Mouse (Mus musculus): Measurements from ENCODE around the gene Lrrc28. TPM values are rescaled to one million over a fixed set of nuclear protein-coding genes. Genes with fewer than 3 reads are reported as not detected.

Gene Lrrc28
- polyA plus RNA-seq, 1 experiment from 2014 or later = 39.7 TPM

DNA sequence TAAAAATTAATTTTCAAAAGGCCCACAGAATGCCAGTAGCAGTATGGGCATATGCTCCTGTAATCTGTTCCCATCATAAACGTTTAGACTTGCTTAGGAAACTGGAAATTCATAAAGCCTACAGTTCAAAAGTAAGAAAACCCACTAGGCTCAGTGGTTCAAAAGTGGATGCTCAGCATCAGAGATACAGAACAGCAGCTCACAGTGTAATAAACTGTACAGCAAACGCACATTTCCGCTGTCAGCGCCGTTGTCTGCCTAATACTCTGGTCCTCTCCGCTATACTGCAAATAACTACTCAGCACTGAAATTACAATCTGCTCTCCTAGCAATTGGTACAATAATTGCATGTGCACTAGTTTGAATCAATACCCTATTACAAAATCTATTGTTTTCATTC, 67.0 kb downstream of the Lrrc28 start:
- 90% methylated on average over 6 of the region's 6 CpGs for WGBS
- ATAC-seq (ENCODE audit: low FRiP score, low TSS enrichment) (no peak), DNase-seq (no peak)

DNA sequence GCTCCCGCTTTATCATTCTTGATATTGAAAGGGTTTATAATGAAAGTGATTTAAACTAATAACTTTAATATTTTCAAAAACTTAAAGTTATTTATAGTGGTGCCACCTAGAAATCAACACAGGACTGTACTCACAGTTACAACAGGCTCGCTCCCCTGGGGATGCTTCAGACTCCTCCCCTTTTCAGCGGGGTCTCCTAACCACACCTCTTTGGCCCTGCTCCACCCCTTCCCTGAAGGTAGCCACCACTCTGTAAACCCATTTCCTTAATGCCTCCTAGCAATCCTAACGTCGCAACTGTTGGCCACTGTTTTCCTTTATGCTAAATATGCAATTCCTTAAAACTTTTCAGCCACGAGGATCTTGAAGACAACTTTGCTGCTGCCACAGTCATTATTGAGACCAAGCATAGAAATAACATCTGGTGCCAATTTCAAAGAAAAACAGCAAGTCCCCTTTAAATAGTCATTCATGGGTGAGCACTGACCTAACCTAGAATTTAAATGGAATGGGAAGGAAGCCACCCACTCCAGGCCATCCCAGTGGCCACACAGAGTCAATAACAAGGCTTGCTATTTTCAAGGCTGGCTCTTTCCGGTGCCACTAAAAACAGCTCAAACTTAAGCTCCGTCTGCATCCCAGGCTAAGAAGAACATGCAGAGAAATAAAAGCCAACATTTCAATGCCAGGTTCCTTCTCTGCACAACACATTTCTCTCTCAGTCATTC, 78.4 kb downstream of the Lrrc28 start:
- WGBS = 75% methylated on average over 8 of the region's 8 CpGs
- DNase-seq = no peak
- no peaks in the 10 kb centered on the region for H3K9me3 ChIP-seq (ENCODE audit: control insufficient read depth, low read length)
- H3K27ac ChIP-seq (replicated peaks; ENCODE audit: low read depth, low read length) = no peak overlapping the region
- ATAC-seq (ENCODE audit: low FRiP score, low TSS enrichment) = no peak
- no peaks in the 10 kb centered on the region for H3K36me3 ChIP-seq (ENCODE audit: control insufficient read depth, insufficient read depth, low read length)
- no peak overlapping the region for H3K9ac ChIP-seq (replicated peaks; ENCODE audit: low read length)
- H3K27me3 ChIP-seq (ENCODE audit: control insufficient read depth, insufficient read depth, low read length) = no peaks in the 10 kb centered on the region
- no peaks in the 10 kb centered on the region for H3K4me1 ChIP-seq (ENCODE audit: control insufficient read depth, insufficient read depth, low read length)
- no peak overlapping the region for H3K4me2 ChIP-seq (ENCODE audit: low read length)
- no peak overlapping the region for H3K4me3 ChIP-seq (replicated peaks; ENCODE audit: low read depth, low read length)

More for the DNA sequence above, 67.0 kb downstream of the Lrrc28 start:
- Histone ChIP-seq H3K27ac (replicated peaks; ENCODE audit: low read depth, low read length) (no peak overlapping the region), H3K36me3 (ENCODE audit: control insufficient read depth, insufficient read depth, low read length) (no peaks in the 10 kb centered on the region), H3K27me3 (ENCODE audit: control insufficient read depth, insufficient read depth, low read length) (no peaks in the 10 kb centered on the region), H3K9ac (replicated peaks; ENCODE audit: low read length) (no peak overlapping the region), H3K4me2 (ENCODE audit: low read length) (no peak overlapping the region), H3K9me3 (ENCODE audit: control insufficient read depth, low read length) (no peaks in the 10 kb centered on the region), H3K4me1 (ENCODE audit: control insufficient read depth, insufficient read depth, low read length) (no peaks in the 10 kb centered on the region), H3K4me3 (replicated peaks; ENCODE audit: low read depth, low read length) (no peak overlapping the region)

DNA sequence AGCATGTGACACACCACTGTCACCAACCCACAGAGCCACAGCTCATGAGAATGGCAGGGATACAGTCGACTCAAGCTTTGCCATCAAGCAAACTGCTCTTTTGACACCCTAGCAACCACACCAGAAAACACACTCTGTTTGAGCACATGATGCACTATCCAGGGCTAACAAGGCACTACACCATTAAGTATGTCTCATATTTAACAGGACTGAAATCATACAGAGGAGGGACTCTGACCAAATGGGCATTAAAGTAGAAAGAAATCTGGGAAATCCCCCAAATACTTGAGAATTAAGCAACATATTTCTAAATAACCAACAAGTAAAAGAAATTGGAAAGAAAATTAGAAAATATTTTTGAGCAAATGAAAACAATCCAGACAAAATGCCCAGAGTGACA, 79.9 kb downstream of the Lrrc28 start:
- no peaks in the 10 kb centered on the region for H3K4me1 ChIP-seq (ENCODE audit: control insufficient read depth, insufficient read depth, low read length)
- DNase-seq (no peak), ATAC-seq (ENCODE audit: low FRiP score, low TSS enrichment) (no peak)
- H3K4me3 ChIP-seq (replicated peaks; ENCODE audit: low read depth, low read length) = no peak overlapping the region
- no peak overlapping the region for H3K9ac ChIP-seq (replicated peaks; ENCODE audit: low read length)
- no peak overlapping the region for H3K4me2 ChIP-seq (ENCODE audit: low read length)
- H3K9me3 ChIP-seq (ENCODE audit: control insufficient read depth, low read length) = no peaks in the 10 kb centered on the region
- no peaks in the 10 kb centered on the region for H3K27me3 ChIP-seq (ENCODE audit: control insufficient read depth, insufficient read depth, low read length)
- H3K27ac ChIP-seq (replicated peaks; ENCODE audit: low read depth, low read length) = no peak overlapping the region
- WGBS = 81% methylated on average over 1 of the region's 1 CpGs
- H3K36me3 ChIP-seq (ENCODE audit: control insufficient read depth, insufficient read depth, low read length) = no peaks in the 10 kb centered on the region

DNA sequence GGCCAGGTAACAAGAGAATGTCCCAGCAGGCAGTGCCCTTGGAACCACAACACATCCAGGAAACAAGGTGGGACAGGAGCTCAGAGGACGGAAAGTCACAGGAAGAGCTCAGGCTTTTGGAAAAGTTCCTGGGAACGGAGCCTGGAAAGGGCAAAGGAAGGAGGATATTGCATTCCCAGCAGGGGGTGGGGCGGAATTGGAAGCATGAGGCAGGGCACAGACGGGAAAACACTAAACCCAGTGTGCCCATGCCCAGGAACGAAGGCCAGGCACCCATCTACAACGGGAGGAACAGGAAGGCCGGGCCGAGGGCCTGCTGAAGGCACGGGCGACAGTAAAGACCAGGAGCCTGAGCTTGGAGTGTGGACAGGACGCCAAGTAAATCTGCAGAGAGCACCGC, 82.9 kb downstream of the Lrrc28 start:
- Histone ChIP-seq H3K9me3 (ENCODE audit: control insufficient read depth, low read length) (no peaks in the 10 kb centered on the region), H3K27me3 (ENCODE audit: control insufficient read depth, insufficient read depth, low read length) (no peaks in the 10 kb centered on the region), H3K4me3 (replicated peaks; ENCODE audit: low read depth, low read length) (no peak overlapping the region), H3K4me2 (ENCODE audit: low read length) (no peak overlapping the region), H3K36me3 (ENCODE audit: control insufficient read depth, insufficient read depth, low read length) (no peaks in the 10 kb centered on the region), H3K9ac (replicated peaks; ENCODE audit: low read length) (no peak overlapping the region), H3K27ac (replicated peaks; ENCODE audit: low read depth, low read length) (no peak overlapping the region), H3K4me1 (ENCODE audit: control insufficient read depth, insufficient read depth, low read length) (no peaks in the 10 kb centered on the region)
- DNase-seq (no peak), ATAC-seq (ENCODE audit: low FRiP score, low TSS enrichment) (no peak)
- WGBS = 69% methylated on average over 12 of the region's 12 CpGs

DNA sequence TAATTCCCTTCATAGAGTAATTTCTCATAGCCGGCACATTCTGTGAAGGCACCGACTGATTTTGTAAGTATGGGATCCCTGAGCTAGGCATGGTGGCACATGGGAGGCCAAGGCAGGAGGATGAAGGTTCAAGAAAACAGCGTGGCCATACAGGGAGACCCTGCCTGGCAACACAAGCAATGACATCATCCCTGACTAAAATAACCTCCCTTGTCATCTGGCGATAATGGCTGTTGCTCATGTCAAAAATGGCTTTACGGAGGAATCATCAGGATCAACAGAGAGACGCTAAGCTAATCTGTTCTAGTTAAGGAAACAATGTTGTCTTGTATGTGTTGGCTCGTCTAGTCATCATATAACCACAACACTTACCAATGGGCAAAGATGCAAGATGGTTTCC, 85.6 kb downstream of the Lrrc28 start:
- WGBS = 90% methylated on average over 7 of the region's 7 CpGs
- Histone ChIP-seq H3K9me3 (ENCODE audit: control insufficient read depth, low read length) (no peaks in the 10 kb centered on the region), H3K27ac (replicated peaks; ENCODE audit: low read depth, low read length) (no peak overlapping the region), H3K27me3 (ENCODE audit: control insufficient read depth, insufficient read depth, low read length) (no peaks in the 10 kb centered on the region), H3K4me2 (ENCODE audit: low read length) (no peak overlapping the region), H3K9ac (replicated peaks; ENCODE audit: low read length) (no peak overlapping the region), H3K36me3 (ENCODE audit: control insufficient read depth, insufficient read depth, low read length) (no peaks in the 10 kb centered on the region), H3K4me1 (ENCODE audit: control insufficient read depth, insufficient read depth, low read length) (no peaks in the 10 kb centered on the region), H3K4me3 (replicated peaks; ENCODE audit: low read depth, low read length) (no peak overlapping the region)
- ATAC-seq (ENCODE audit: low FRiP score, low TSS enrichment) (no peak), DNase-seq (no peak)

DNA sequence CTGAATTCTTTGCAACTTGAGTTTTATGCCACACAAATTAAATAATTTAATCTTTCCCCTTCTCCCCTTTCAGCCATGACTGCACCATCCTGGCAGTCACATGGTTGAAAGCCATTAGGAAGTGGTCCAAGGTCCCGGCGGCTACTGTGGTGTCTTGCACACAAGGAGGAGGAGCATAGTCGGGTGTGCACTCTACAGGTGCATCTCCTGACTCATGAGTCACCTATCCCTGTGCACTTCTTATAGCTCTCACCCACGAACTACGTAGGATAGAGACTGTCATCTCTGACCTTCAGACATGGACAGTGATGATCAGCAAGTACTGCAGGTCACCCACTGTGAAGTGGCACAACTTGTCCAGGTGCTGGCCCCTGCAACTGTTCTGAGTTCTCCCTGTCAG, 86.8 kb downstream of the Lrrc28 start:
- Histone ChIP-seq H3K27me3 (ENCODE audit: control insufficient read depth, insufficient read depth, low read length) (no peaks in the 10 kb centered on the region), H3K27ac (replicated peaks; ENCODE audit: low read depth, low read length) (no peak overlapping the region), H3K36me3 (ENCODE audit: control insufficient read depth, insufficient read depth, low read length) (no peaks in the 10 kb centered on the region), H3K4me3 (replicated peaks; ENCODE audit: low read depth, low read length) (no peak overlapping the region), H3K4me1 (ENCODE audit: control insufficient read depth, insufficient read depth, low read length) (no peaks in the 10 kb centered on the region), H3K9ac (replicated peaks; ENCODE audit: low read length) (no peak overlapping the region), H3K9me3 (ENCODE audit: control insufficient read depth, low read length) (no peaks in the 10 kb centered on the region), H3K4me2 (ENCODE audit: low read length) (no peak overlapping the region)
- ATAC-seq (ENCODE audit: low FRiP score, low TSS enrichment) (no peak), DNase-seq (no peak)
- 93% methylated on average over 5 of the region's 5 CpGs for WGBS

DNA sequence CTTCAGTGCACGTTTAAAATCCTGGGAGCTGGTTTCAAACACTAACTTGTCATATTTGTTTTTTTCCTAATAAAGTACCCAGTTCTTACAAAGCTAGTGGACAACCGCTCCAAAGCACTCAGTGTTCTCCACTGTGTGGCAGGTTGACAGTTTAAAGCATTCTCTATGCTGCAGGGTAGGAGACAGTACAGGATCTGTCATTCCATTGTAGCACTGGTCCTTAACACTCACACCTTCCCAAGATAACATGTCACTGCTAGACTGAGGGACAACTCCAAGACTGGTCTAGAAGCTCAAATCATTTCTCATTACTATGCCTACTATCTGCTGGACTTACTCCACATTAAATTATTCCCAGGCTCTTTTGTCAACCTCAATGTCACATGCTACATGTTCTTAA, 90.2 kb downstream of the Lrrc28 start:
- Histone ChIP-seq H3K9ac (replicated peaks; ENCODE audit: low read length) (no peak overlapping the region), H3K4me1 (ENCODE audit: control insufficient read depth, insufficient read depth, low read length) (no peaks in the 10 kb centered on the region), H3K36me3 (ENCODE audit: control insufficient read depth, insufficient read depth, low read length) (no peaks in the 10 kb centered on the region), H3K27me3 (ENCODE audit: control insufficient read depth, insufficient read depth, low read length) (no peaks in the 10 kb centered on the region), H3K4me2 (ENCODE audit: low read length) (no peak overlapping the region), H3K27ac (replicated peaks; ENCODE audit: low read depth, low read length) (no peak overlapping the region), H3K9me3 (ENCODE audit: control insufficient read depth, low read length) (no peaks in the 10 kb centered on the region), H3K4me3 (replicated peaks; ENCODE audit: low read depth, low read length) (no peak overlapping the region)
- ATAC-seq (ENCODE audit: low FRiP score, low TSS enrichment) (no peak), DNase-seq (no peak)
- 95% methylated on average over 2 of the region's 2 CpGs for whole genome bisulfite sequencing

DNA sequence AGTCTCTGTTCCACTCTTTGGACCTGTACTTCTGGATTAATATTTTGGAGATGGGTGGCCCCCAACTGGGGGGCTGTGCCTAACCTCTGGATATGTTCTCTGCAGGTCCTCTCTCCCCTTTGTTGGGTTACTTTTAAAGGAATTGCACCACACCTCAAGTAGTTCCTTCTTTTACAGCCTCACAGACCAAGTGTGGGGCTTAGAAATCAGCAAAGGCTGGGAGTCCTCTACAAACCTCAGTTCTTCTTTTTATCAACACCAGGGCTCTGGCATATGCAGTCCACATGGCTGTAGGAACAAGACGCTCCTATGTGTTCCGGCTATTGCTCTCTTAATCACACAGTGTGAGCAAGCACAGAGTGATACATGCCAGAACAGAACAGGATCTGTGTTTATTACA, 93.8 kb downstream of the Lrrc28 start:
- Histone ChIP-seq H3K27ac (replicated peaks; ENCODE audit: low read depth, low read length) (no peak overlapping the region), H3K9me3 (ENCODE audit: control insufficient read depth, low read length) (no peaks in the 10 kb centered on the region), H3K4me2 (ENCODE audit: low read length) (no peak overlapping the region), H3K4me1 (ENCODE audit: control insufficient read depth, insufficient read depth, low read length) (no peaks in the 10 kb centered on the region), H3K36me3 (ENCODE audit: control insufficient read depth, insufficient read depth, low read length) (no peaks in the 10 kb centered on the region), H3K27me3 (ENCODE audit: control insufficient read depth, insufficient read depth, low read length) (no peaks in the 10 kb centered on the region), H3K4me3 (replicated peaks; ENCODE audit: low read depth, low read length) (no peak overlapping the region), H3K9ac (replicated peaks; ENCODE audit: low read length) (no peak overlapping the region)
- DNase-seq (no peak), ATAC-seq (ENCODE audit: low FRiP score, low TSS enrichment) (no peak)
- 94% methylated on average over 2 of the region's 2 CpGs for WGBS

DNA sequence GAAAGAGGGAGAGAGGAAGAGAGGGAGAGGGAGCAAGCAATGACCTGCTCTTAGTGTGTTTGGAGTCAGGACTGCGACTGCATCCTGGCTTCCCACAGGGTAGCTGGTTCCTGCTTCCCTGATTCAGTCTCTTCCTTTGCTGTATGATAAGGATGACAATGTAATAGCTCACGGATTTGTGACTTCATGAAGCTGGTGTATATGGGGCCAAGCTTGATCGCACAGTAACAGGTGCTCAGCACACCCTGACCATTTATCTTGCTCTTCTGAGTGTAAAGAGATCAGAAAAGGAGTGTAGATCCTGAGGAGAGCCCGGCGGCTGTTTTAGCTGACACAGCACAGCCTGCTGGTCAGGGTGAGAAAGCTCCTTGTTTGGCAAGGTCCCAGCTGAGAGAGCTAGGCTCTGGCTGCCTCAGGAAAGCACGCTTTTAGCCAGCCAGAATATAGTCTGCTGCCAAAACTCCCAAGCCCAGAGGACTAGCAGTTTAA, 96.0 kb downstream of the Lrrc28 start:
- DNase-seq (peak; percentile 87), ATAC-seq (ENCODE audit: low FRiP score, low TSS enrichment) (peak; percentile 71)
- Histone ChIP-seq H3K27ac (replicated peaks; ENCODE audit: low read depth, low read length) (no peak overlapping the region; the same call in 1 of the 2 replicates), H3K9me3 (ENCODE audit: control insufficient read depth, low read length) (no peaks in the 10 kb centered on the region), H3K4me1 (ENCODE audit: control insufficient read depth, insufficient read depth, low read length) (no peaks in the 10 kb centered on the region), H3K27me3 (ENCODE audit: control insufficient read depth, insufficient read depth, low read length) (no peaks in the 10 kb centered on the region), H3K36me3 (ENCODE audit: control insufficient read depth, insufficient read depth, low read length) (no peaks in the 10 kb centered on the region), H3K9ac (replicated peaks; ENCODE audit: low read length) (no peak overlapping the region), H3K4me3 (replicated peaks; ENCODE audit: low read depth, low read length) (no peak overlapping the region), H3K4me2 (ENCODE audit: low read length) (no peak overlapping the region)
- 28% methylated on average over 6 of the region's 6 CpGs for WGBS

Measured in midbrain, embryonic 14.5 days (tissue).